Mouse (Mus musculus) spleen, adult 18-20 months (tissue): ENCODE measurements around the gene 4930595D18Rik.

Source experiments
- DNase-seq, 2 experiments: peaks; one replicate each; pipeline ENCODE4 v3.0.0; 2022; ENCODE audit warnings: mixed read lengths in 2 of 2

The 4930595D18Rik gene

DNA sequence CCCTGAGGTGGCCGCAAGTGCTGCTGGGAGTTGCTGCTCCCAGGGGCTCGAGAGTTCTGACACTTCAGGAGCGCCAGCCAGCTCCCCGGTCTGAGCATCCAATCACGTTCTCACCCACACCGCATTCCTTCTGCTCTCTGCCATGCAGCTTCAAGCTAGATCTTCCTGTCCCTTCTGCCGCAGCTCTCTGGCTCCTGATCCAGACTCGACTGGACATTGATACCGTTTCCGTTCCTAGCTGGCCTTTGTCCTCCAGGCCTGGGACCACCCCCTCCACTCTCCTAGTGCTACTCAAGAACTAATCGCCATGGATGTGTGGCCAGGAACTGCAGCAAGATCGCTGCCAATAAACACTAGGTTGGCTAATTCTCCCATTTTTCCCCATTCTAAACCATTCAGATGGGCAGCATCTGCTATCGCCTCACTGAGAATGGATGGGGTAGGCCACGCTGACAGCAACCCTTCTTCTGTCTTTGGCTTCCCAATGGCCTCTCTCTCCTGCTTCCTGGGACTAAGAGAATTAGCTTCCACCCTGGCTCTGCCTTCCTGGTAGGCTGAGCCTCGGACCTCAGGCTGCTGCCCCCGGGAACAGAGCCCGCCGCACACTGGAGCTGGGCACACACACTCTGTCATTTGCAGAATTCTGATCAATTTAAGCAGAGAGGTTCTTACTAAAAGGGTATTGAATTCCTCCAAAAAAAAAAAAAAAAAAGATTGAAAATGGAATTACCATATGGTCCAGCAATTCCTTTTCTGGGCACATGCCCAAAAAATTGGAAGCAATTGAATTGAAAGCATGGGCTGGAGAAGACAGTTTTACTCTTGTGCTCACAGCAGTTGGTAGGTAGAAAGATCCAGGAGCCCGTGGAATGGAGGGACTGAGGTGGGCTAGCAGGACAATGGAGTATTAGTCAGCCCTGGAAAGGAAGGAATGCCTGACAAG, 49.2 kb downstream of the 4930595D18Rik start:
- DNase-seq, result no peak

DNA sequence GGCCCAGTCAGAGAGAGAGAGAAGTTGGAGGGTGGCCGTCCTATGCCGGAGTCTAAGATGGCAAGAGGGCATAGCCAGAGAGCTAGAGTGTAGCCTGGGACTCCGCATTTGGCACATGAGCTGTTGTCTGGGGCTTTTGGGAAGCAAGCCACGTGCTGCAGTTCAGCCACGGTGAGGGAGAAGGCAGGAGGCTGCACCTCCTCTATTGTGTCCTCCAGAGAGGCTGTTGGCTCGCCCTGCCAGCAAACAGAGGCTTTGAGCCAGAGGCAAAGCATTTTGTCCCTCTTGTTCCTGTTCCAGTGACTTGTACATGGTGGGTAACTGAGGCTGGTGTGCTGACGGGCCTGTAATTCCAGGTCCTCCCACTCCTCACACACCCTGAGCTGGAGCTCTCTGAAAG, 50.1 kb downstream of the 4930595D18Rik start:
- DNase-seq, result no peak

DNA sequence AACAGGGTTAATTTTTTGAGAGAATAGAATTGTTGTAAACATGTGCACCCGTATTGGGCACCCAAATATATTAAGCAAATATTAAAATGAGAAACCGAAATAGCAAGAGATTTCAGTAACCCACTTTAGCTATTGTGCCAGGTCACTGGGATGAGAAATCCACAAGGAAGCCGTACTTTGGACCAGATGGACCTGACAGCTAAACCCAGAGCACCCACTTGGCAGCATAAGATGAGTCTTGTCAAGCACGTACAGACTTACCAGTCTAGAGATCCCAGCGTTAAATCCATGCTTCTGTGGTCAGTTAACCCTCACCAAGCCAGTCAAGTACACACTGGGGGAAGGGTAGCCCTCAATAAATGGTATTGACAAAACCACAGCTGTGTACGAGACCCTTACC, 58.6 kb downstream of the 4930595D18Rik start:
- DNase-seq, result no peak

DNA sequence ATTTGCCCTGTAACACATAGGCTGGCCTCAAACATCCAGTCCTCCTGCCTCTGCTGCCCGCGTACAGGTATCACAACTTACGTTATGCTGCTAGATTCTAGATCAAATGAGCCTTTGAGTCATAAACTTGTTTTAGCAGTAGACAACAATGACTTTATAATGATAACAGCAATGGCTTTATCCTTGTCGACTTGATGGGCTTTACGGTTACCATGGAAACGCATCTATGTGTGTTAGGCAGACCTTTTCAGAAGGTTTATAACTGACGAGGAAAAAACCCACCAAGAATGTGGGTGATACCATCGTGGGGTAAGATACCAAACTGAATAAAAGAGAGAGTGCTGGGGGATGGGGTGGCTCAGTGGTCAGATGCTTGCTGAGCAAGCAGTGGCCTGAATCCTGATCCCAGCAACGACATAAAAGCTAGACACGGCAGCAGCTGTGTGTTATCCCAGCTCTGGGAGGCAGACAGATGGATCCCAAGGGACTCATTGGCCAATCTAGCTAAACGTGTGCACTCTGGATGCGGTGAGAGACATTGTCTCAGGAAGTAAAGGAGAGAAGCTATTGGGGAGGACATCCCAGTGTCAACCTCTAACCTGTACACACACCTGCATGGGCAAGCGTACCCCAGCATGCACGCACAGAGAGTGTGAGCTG, 59.6 kb downstream of the 4930595D18Rik start:
- DNase-seq, result no peak

DNA sequence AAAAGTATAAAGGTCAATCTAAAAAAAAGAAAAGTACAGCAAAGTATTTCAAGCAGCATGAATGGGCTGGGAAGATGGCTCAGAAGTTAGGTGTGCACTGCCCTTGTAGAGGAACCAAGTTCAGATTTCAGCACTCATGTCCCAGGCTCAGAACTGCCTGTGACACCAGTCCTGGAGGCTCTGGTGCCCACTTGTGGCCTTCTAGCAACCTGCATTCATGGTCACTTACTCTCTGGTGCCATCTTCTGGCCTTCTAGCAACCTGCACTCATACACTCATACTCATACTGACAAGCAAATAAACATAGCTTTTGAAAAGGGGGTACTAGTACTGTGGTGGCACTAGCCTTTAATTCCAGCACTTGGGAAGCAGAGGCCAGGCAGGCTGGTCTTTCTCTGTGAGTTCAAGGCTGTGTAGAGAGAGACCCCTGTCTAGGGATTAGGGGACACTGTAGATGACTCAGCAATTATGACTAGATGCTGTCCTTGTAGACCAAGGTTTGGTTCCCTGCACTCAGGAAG, 61.9 kb downstream of the 4930595D18Rik start:
- DNase-seq, result no peak

GRCm38 (mm10) chr12:111120976-111121645, 63.2 kb downstream of the 4930595D18Rik start:
- no peak for DNase-seq

- DNase-seq, result no peak
Observed at GRCm38 (mm10) chr12:111119506-111120085, 64.7 kb downstream of the 4930595D18Rik start.

GRCm38 (mm10) chr12:111114593-111114992, 69.7 kb downstream of the 4930595D18Rik start:
- DNase-seq, result no peak

GRCm38 (mm10) chr12:111111176-111111575, 73.1 kb downstream of the 4930595D18Rik start:
- no peak for DNase-seq
